16 mouse cellular contexts compared by ENCODE assay signal in genomic region chr4:114408298-114408697, GRCm38 (mm10). TPM values are rescaled to one million over a fixed set of nuclear protein-coding genes. Genes with fewer than 3 reads are reported as not detected.
DNase-seq lines count a peak whose midpoint lies in the region; ATAC-seq and TF ChIP-seq lines count a peak whose summit lies in the region.
"Had no signal": no experiment of that assay in that cellular context is flagged by ENCODE, and none has a peak within 500 bp of the region (broad histone marks: within the 10 kb centered on the region; RNA-seq: fewer than 3 reads in every experiment).

No protein-coding gene starts in this region.

- no peaks in the 10 kb centered on the region for H3K79me2 ChIP-seq in heart, adult 2 months (replicated peaks; ENCODE audit: control insufficient read depth, insufficient read depth, low read length)

- intact Hi-C loops in heart, adult 2 months (cut with DNase I) = loop anchor here (5.0 kb wide), 3 partner anchors 34 to 204 kb away; no protein-coding TSS in a partner anchor
- intact Hi-C loops in heart, postnatal 36 days (cut with DNase I) = loop anchor here (5.0 kb wide), 1 partner anchor 106 kb away; no protein-coding TSS in a partner anchor

- peak; percentile 60 for ATAC-seq in neutrophil, adult 5-6 weeks (ENCODE audit: extremely low read depth, insufficient number of reproducible peaks, low FRiP score, poor library complexity, severe bottlenecking)
- ATAC-seq: hindbrain, postnatal 0 days had no signal

- H3K4me1 ChIP-seq in heart, adult 2 months (ENCODE audit: control insufficient read depth, insufficient read depth, low read length) = peaks cover 5% of the 10 kb centered on the region

- TF ChIP-seq POLR2A in heart, adult 2 months (IDR thresholded peaks at IDR 0.05; ENCODE audit: insufficient read depth, low read depth, low read length) = no peak

- H3K36me3 ChIP-seq in heart, adult 2 months (ENCODE audit: control insufficient read depth, insufficient read depth, low read length) = peaks cover 2% of the 10 kb centered on the region
- H3K36me3 ChIP-seq: embryonic facial prominence, embryonic 12.5 days; forebrain, embryonic 12.5 days; G1E had no signal

- H3K4me3 ChIP-seq in heart, adult 2 months = no peak overlapping the region
- H3K4me3 ChIP-seq: embryonic facial prominence, embryonic 12.5 days; forebrain, embryonic 12.5 days had no signal

- peak overlapping the region; percentile 81 for H3K27ac ChIP-seq in heart, adult 2 months
- H3K27ac ChIP-seq: embryonic facial prominence, embryonic 12.5 days; forebrain, embryonic 12.5 days; hindbrain, postnatal 0 days had no signal

- no peak for DNase-seq in heart, adult 2 months
- DNase-seq in heart, postnatal 36 days = no peak
- DNase-seq in kidney, adult 9 months = peak; percentile 48
- no peak for DNase-seq in kidney, postnatal 4 days
- peak; percentile 39 to 45 for DNase-seq in spleen, adult 18-20 months
- DNase-seq in spleen, adult 12 weeks (ENCODE audit: low spot score) = no peak
- no peak for DNase-seq in retina, postnatal 1 day
- DNase-seq: cerebellum, adult 9-11 months; lung, postnatal 36 days; thymus, adult 18-20 months had no signal

- peak overlapping the region; percentile 47; the same call in 1 of the 2 replicates for H3K9ac ChIP-seq in heart, adult 2 months (ENCODE audit: low read depth, low read length)
- H3K9ac ChIP-seq: embryonic facial prominence, embryonic 12.5 days; forebrain, embryonic 12.5 days had no signal

- WGBS in heart, adult 2 months = 43% methylated on average over 2 of the region's 2 CpGs

- no peak for TF ChIP-seq EP300 in heart, adult 2 months (IDR thresholded peaks at IDR 0.05; ENCODE audit: insufficient read depth, low read depth, low read length)

- no peak for TF ChIP-seq CTCF in heart, adult 2 months (IDR thresholded peaks at IDR 0.05)

- H3K27me3 ChIP-seq in heart, adult 2 months (ENCODE audit: control insufficient read depth, insufficient read depth, low read length) = no peaks in the 10 kb centered on the region

RNA-seq across cellular contexts. Expression of gene Trabd2b, which starts 1.8 kb away (rescaled TPM):
- 10 to 100 TPM; 60.1 to 69.8 TPM for total RNA-seq in heart, adult 2 months (2021)
- polyA plus RNA-seq in heart, adult 2 months (2012; rRNA removed) = 29.1 and 42.7 TPM in 2 replicates
- total RNA-seq in heart, postnatal 36 days (2021) = 10 to 100 TPM; 53.1 to 71.5 TPM
- not detected in 2 replicates for total RNA-seq in neutrophil, adult 5-6 weeks (2017)
- total RNA-seq: granulocyte monocyte progenitor cell, adult 5-6 weeks had no signal
- polyA plus RNA-seq: G1E had no signal

Comparison
In these comparisons a context has a peak if more than half of its experiments do, and no peak if none do; other contexts are left out.
1. DNase-seq: peak in kidney, adult 9 months (single experiment) and spleen, adult 18-20 months (2 of 2); none in heart, adult 2 months (0 of 2), heart, postnatal 36 days (0 of 2), kidney, postnatal 4 days (0 of 2), spleen, adult 12 weeks (single experiment) and retina, postnatal 1 day (single experiment).
2. RNA of gene Trabd2b, which starts 1.8 kb away (total RNA-seq): 53.1 to 71.5 TPM in heart, postnatal 36 days and 60.1 to 69.8 TPM in heart, adult 2 months; not detected in neutrophil, adult 5-6 weeks; every median in the first group is over 10 times any median in the second.